Mouse (Mus musculus) ovary, postnatal 14 days (tissue): Measurements from ENCODE around the gene Twnk.

Source experiments
- DNase-seq: peaks from one replicate; pipeline ENCODE4 v3.0.0; 2022; ENCODE audit warnings: low spot score

Gene Twnk

GRCm38 (mm10) chr19:45049523-45049922 lies 44.1 kb downstream of the Twnk start:
- DNase-seq: no peak

GRCm38 (mm10) chr19:45053451-45053850 lies 48.0 kb downstream of the Twnk start:
- DNase-seq: no peak

GRCm38 (mm10) chr19:45054892-45055690 lies 49.6 kb downstream of the Twnk start:
- no peak for DNase-seq

- peak; percentile 41 for DNase-seq
Observed at GRCm38 (mm10) chr19:45056364-45056763, 50.9 kb downstream of the Twnk start.

GRCm38 (mm10) chr19:45056908-45057698 lies 51.6 kb downstream of the Twnk start:
- DNase-seq: no peak

- no peak for DNase-seq
Observed at GRCm38 (mm10) chr19:45057724-45058112, 52.3 kb downstream of the Twnk start.

- DNase-seq: peak; percentile 90
Observed at GRCm38 (mm10) chr19:45058113-45058839, 52.8 kb downstream of the Twnk start.

- no peak for DNase-seq
Observed at GRCm38 (mm10) chr19:45058841-45059240, 53.4 kb downstream of the Twnk start.
